Mouse (Mus musculus) embryonic fibroblast, embryonic 13.5 days (primary cell): ENCODE measurements around the gene Kdm1a. TPM values are rescaled to one million over a fixed set of nuclear protein-coding genes. Genes with fewer than 3 reads are reported as not detected.

Source experiments
- H3K27ac ChIP-seq: 2 replicates; pipeline ENCODE4 v1.5.1; 2012; ENCODE audit warnings: low read length, control low read depth, inconsistent platforms; ENCODE audit not compliant: insufficient read depth
- H3K4me1 ChIP-seq: 2 replicates; pipeline ENCODE4 v1.6.1; 2011; ENCODE audit warnings: low read length; ENCODE audit not compliant: control insufficient read depth, insufficient read depth
- H3K4me3 ChIP-seq: 2 replicates; pipeline ENCODE4 v1.5.1; 2011; ENCODE audit warnings: mild to moderate bottlenecking, control low read depth, low read length; ENCODE audit not compliant: insufficient read depth
- CTCF ChIP-seq: IDR thresholded peaks from 2 replicates; pipeline ENCODE4 v1.5.1; 2011; ENCODE audit warnings: mild to moderate bottlenecking, control low read depth, low read length, moderate library complexity, borderline replicate concordance; ENCODE audit not compliant: insufficient read depth
- POLR2A ChIP-seq: IDR thresholded peaks from 2 replicates; pipeline ENCODE4 v1.6.1; 2011; ENCODE audit warnings: low read depth, mild to moderate bottlenecking, control low read depth, low read length, moderate library complexity
- polyA plus RNA-seq: library from polyadenylated mRNA; stranded (reverse); fragments of >200 nt; gene quantifications from 2 replicates; pipeline ENCODE4 v1.2.4, GENCODE M21; 2011; ENCODE audit warnings: low read depth; ENCODE audit not compliant: missing spikeins, insufficient read length

The Kdm1a gene
- 83.4 and 88.7 TPM in 2 replicates for polyA plus RNA-seq

GRCm38 (mm10) chr4:136602568-136602967, at the start of gene Kdm1a:
TSS of gene Kdm1a (minus strand) at chr4:136602723.
- Histone ChIP-seq H3K27ac (peak within 1 kb of the TSS; percentile 24; the same call in 1 of the 2 replicates), H3K4me1 (0 out of 2 replicates have a peak, but pooled peaks cover 8% of the 10 kb centered on the region), H3K4me3 (peak within 1 kb of the TSS; percentile 96)
- peak; percentile 88 for TF ChIP-seq POLR2A
- peak; percentile 83 for TF ChIP-seq CTCF

DNA sequence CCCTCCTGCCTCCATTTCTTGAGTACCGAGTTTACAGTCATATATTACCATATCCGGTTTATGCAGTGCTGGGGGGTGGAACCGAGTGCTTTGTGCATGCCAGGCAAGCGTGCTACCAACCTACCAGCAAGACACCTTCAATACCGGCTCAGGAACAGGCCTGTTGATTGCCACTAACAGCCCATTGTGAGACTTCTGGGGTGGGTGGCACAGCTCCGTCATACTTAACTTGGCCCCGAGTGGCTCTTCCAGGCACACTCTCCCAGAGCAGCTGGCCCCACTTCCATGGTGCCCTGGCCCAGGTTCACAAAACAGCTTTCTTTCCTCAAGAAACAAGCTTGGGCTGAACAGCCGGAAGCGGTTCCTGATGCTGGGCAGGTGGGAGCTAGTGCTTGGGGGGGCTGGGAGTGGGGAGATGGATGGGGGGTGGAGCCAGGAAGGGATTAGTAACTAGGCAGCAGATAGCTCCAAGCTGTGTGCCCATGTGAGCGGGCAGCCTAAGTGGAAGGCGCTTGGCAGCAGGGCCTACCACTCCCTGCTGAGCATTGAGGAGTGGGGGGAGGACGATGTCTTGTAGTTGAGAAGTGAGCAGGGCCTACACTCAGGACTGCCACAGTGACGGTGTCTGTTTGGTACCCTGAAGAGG, 49.5 kb upstream of the Kdm1a start:
- Histone ChIP-seq H3K4me3 (no peak overlapping the region), H3K27ac (no peak overlapping the region), H3K4me1 (no peaks in the 10 kb centered on the region)
- TF ChIP-seq POLR2A: no peak
- no peak for TF ChIP-seq CTCF

DNA sequence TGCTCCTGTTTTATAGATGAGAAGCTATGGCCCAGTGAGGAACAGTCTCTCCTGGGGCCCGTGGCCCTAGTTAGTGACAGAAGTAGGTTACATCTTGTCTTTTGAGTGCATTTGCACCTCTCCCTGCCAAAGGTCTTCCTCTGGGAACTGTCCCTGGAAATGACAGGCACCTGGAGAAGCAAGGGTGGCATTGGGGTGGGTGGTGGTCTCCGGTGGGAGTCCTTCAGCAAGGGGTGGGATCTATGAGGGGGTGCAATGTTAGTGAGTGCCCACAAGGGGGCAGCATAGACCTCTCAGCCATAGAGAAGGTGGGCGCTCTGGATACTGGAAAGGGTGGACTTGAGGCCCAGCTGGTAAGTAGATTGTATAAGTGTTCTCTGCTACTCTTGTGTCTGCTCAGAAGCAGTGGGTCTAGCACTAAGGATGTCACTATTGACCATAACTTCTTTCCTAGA, 48.9 kb upstream of the Kdm1a start:
- H3K4me1 ChIP-seq: no peaks in the 10 kb centered on the region
- no peak for TF ChIP-seq POLR2A
- TF ChIP-seq CTCF: peak; percentile 47; the same call in 1 of the 2 replicates
- no peak overlapping the region for H3K27ac ChIP-seq
- H3K4me3 ChIP-seq: no peak overlapping the region

- no peak for TF ChIP-seq POLR2A
- TF ChIP-seq CTCF: no peak
- Histone ChIP-seq H3K27ac (peak overlapping the region; percentile 89), H3K4me3 (no peak overlapping the region), H3K4me1 (no peaks in the 10 kb centered on the region)
These were observed 47.7 kb upstream of the Kdm1a start for GRCm38 (mm10) chr4:136650261-136650660.

DNA sequence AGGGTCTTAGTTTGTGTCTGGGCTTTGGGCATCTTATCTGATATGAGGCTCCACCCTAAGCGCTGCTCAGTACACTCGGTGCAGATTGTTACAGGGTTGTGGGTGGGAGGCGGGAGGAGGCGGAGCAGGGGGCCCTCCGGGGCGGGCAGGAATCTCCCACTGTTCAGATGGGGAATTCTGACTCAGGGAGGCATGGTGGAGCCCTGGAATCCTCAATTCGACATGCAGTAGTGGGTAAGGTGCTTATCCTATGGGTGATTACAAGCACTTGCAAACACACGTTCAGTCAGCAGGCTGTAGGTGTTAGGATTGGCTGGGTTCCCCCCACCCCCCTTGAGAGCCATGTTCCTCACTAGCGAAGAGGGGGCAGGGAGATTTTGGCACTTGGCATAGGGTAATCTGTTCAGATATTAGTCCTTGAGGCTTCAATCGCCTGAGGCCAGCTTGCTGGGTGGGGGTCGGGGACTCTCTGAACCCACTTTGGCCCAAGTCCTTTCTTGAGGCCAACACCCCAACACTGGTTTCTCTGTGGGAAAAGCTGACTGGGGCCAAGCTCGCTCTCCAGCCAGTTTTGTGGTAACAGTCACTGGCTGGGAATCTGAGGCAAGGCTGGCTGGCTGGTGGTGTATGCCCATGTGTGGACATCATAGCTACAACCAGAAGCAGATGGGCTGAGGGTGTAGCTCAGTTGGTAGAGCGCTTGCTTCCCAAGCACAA, 47.1 kb upstream of the Kdm1a start:
- H3K4me1 ChIP-seq: no peaks in the 10 kb centered on the region
- peak overlapping the region; percentile 89 for H3K27ac ChIP-seq
- H3K4me3 ChIP-seq: no peak overlapping the region
- no peak for TF ChIP-seq CTCF
- no peak for TF ChIP-seq POLR2A

DNA sequence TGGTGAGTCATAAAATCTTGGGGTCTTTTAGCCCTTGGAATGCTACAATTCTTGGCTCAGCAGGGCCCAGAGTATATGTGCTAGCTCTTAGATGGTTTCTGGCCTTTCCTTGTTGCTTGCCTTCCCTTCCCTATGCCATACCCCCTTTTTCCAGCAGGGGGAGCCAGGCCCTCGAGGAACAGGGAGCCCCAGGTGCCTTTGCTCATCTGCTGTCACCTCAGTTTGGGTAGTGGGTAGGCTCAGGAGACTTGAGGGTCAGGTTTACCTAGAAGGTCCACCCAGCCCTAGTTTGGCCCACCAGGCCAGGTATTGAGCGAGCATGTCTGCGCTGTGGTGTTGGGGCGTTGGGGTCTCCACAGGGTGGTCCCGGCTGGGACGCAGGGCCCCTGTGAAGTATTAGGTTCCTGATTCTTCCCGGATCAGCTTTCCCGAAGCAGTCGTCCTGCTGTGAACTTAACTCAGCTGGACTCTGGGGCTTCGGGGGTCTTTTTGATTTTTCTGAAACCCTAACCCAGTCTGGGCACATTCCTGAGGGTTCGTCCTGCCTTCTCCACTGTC, 46.5 kb upstream of the Kdm1a start:
- Histone ChIP-seq H3K4me3 (no peak overlapping the region), H3K4me1 (no peaks in the 10 kb centered on the region), H3K27ac (peak overlapping the region; percentile 89)
- TF ChIP-seq CTCF (peak; percentile 87), POLR2A (no peak)

- H3K27ac ChIP-seq: no peak overlapping the region
- H3K4me3 ChIP-seq: no peak overlapping the region
- H3K4me1 ChIP-seq: no peaks in the 10 kb centered on the region
- TF ChIP-seq POLR2A: no peak
These were observed 36.4 kb upstream of the Kdm1a start for GRCm38 (mm10) chr4:136638890-136639289.

GRCm38 (mm10) chr4:136638230-136638750, 35.8 kb upstream of the Kdm1a start:
- TF ChIP-seq CTCF (no peak), POLR2A (no peak)
- H3K27ac ChIP-seq: no peak overlapping the region
- no peaks in the 10 kb centered on the region for H3K4me1 ChIP-seq
- H3K4me3 ChIP-seq: no peak overlapping the region

GRCm38 (mm10) chr4:136637563-136638229, 35.2 kb upstream of the Kdm1a start:
- TF ChIP-seq CTCF: no peak
- H3K4me3 ChIP-seq: peak overlapping the region; percentile 2

More at GRCm38 (mm10) chr4:136637563-136638229, 35.2 kb upstream of the Kdm1a start:
- Histone ChIP-seq H3K4me1 (no peaks in the 10 kb centered on the region), H3K27ac (no peak overlapping the region)
